Mouse (Mus musculus): ENCODE measurements around the gene Hlcs. TPM values are rescaled to one million over a fixed set of nuclear protein-coding genes. Genes with fewer than 3 reads are reported as not detected.
A peak's percentile ranks its signal among the peaks of the same experiment; 100 is the strongest.

The Hlcs gene
- polyA plus RNA-seq, 1 experiment = 6.9 TPM

GRCm38 (mm10) chr16:94128236-94128835 is 185.0 kb downstream of the Hlcs start:
- 83% methylated on average over 2 of the region's 2 CpGs for WGBS
- no peaks in the 10 kb centered on the region for H3K4me1 ChIP-seq (ENCODE audit: control insufficient read depth, insufficient read depth, low read length)
- H3K4me3 ChIP-seq (ENCODE audit: insufficient read depth, low read depth, low read length) = no peak overlapping the region
- no peak overlapping the region for H3K27ac ChIP-seq (ENCODE audit: insufficient read depth, low read depth, low read length)
- no peak for DNase-seq
- TF ChIP-seq POLR2A (IDR thresholded peaks at IDR 0.05; ENCODE audit: low read depth, low read length) (no peak), CTCF (conservative IDR thresholded peaks at IDR 0.05; ENCODE audit: insufficient read depth, insufficient read length, low read depth, low read length) (no peak)
- H3K27me3 ChIP-seq (replicated peaks; ENCODE audit: control insufficient read depth, insufficient read depth, low read length) = no peaks in the 10 kb centered on the region
- no peaks in the 10 kb centered on the region for H3K36me3 ChIP-seq (ENCODE audit: control insufficient read depth, insufficient read depth, low read length)

DNA sequence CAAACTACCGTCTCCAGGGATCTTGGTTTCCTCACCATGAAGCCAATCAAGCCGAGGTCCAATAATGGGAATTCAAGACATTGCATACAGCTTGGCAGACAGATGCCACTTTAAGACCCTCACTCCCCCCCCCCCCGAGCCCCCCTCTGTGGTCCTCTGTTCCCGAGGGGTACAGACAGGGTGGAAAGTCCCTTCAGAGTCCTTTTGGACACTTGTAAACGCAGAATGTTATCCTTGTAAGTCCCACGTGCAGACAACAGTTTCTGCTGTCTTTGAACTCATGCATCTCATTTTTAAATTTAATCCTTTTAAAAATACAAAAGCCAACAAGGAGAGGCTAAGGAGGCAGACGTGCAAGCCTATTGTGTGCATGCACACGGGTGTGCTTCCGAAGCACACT is 187.2 kb downstream of the Hlcs start:
- Histone ChIP-seq H3K4me1 (ENCODE audit: control insufficient read depth, insufficient read depth, low read length) (no peaks in the 10 kb centered on the region), H3K27me3 (replicated peaks; ENCODE audit: control insufficient read depth, insufficient read depth, low read length) (no peaks in the 10 kb centered on the region), H3K4me3 (ENCODE audit: insufficient read depth, low read depth, low read length) (no peak overlapping the region), H3K36me3 (ENCODE audit: control insufficient read depth, insufficient read depth, low read length) (no peaks in the 10 kb centered on the region), H3K27ac (ENCODE audit: insufficient read depth, low read depth, low read length) (no peak overlapping the region)
- WGBS = 50% methylated on average over 9 of the region's 9 CpGs
- DNase-seq = no peak
- TF ChIP-seq POLR2A (IDR thresholded peaks at IDR 0.05; ENCODE audit: low read depth, low read length) (no peak), CTCF (conservative IDR thresholded peaks at IDR 0.05; ENCODE audit: insufficient read depth, insufficient read length, low read depth, low read length) (no peak)

DNA sequence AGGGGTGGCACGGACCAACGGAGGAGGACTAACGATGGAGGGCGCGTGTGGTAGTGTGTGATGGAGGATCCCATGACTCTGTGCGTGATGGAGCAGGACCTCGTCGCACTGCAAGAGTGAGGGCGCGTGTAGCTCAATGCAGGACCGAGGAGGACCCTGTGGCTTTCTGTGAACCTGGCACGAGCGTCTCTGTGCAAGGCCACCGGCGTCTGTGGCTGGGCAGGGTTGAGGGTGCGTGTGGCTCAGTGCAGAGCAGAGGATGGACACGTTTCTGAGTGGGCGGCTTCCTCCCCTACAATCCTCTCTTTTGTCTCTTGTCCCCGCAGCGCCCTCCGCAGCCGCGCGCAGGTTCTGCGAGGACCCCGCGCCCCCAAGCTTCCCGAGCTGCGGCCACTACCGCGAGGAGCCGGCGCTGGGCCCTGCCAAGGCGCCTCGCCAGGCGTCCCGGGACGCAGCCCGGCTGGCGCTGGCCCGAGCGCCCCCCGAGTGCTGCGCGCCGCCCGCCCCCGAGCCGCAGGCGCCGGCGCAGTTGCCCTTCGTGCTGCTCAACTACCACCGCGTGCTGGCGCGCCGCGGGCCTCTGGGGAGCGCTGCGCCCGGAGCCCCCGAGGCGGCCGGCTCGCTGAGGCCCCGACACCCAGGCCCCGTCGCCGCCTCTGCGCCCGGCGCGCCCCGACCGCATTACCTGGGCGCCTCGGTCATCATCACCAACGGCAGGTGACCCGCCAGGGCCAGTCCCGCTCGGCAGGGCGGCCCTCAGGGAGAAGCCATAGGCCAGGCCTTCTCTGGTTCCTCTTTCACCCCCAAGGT is 188.0 kb downstream of the Hlcs start:
- no peak for DNase-seq

GRCm38 (mm10) chr16:94123247-94123646 is 190.1 kb downstream of the Hlcs start:
- no peak overlapping the region for H3K27ac ChIP-seq (ENCODE audit: insufficient read depth, low read depth, low read length)
- H3K4me1 ChIP-seq (ENCODE audit: control insufficient read depth, insufficient read depth, low read length) = no peaks in the 10 kb centered on the region
- peak; percentile 57 for DNase-seq
- no peaks in the 10 kb centered on the region for H3K27me3 ChIP-seq (replicated peaks; ENCODE audit: control insufficient read depth, insufficient read depth, low read length)
- no peak for TF ChIP-seq POLR2A (IDR thresholded peaks at IDR 0.05; ENCODE audit: low read depth, low read length)
- no peak for TF ChIP-seq CTCF (conservative IDR thresholded peaks at IDR 0.05; ENCODE audit: insufficient read depth, insufficient read length, low read depth, low read length)
- WGBS = 51% methylated on average over 11 of the region's 11 CpGs
- no peaks in the 10 kb centered on the region for H3K36me3 ChIP-seq (ENCODE audit: control insufficient read depth, insufficient read depth, low read length)
- no peak overlapping the region for H3K4me3 ChIP-seq (ENCODE audit: insufficient read depth, low read depth, low read length)

More for the DNA sequence above, 188.0 kb downstream of the Hlcs start:
- no peak for TF ChIP-seq POLR2A (IDR thresholded peaks at IDR 0.05; ENCODE audit: low read depth, low read length)
- no peak for TF ChIP-seq CTCF (conservative IDR thresholded peaks at IDR 0.05; ENCODE audit: insufficient read depth, insufficient read length, low read depth, low read length)
- no peaks in the 10 kb centered on the region for H3K4me1 ChIP-seq (ENCODE audit: control insufficient read depth, insufficient read depth, low read length)
- no peak overlapping the region for H3K27ac ChIP-seq (ENCODE audit: insufficient read depth, low read depth, low read length)
- H3K4me3 ChIP-seq (ENCODE audit: insufficient read depth, low read depth, low read length) = no peak overlapping the region
- 15% methylated on average over 82 of the region's 83 CpGs for WGBS
- no peaks in the 10 kb centered on the region for H3K36me3 ChIP-seq (ENCODE audit: control insufficient read depth, insufficient read depth, low read length)
- H3K27me3 ChIP-seq (replicated peaks; ENCODE audit: control insufficient read depth, insufficient read depth, low read length) = no peaks in the 10 kb centered on the region

DNA sequence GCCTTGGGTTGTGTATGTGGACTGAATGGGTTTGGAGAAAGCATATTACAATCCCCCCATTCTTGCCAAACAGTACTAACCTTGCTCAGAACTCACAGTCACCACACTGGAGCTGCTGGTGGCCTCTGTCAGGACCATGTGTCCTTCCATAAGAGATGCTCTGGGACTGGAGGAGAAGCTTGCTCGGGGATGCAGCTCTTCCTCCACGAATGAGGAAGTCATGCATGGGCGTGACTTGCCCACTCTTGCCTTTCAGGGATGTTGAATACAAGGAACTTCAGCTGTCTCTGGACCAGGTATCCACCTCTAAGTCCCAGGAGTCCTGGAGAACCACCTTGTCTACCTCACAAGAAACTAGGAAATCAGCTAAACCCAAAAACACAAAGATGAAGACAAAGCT is 191.0 kb downstream of the Hlcs start:
- H3K4me1 ChIP-seq (ENCODE audit: control insufficient read depth, insufficient read depth, low read length) = no peaks in the 10 kb centered on the region
- TF ChIP-seq CTCF (conservative IDR thresholded peaks at IDR 0.05; ENCODE audit: insufficient read depth, insufficient read length, low read depth, low read length) (no peak), POLR2A (IDR thresholded peaks at IDR 0.05; ENCODE audit: low read depth, low read length) (no peak)
- DNase-seq = no peak
- H3K36me3 ChIP-seq (ENCODE audit: control insufficient read depth, insufficient read depth, low read length) = no peaks in the 10 kb centered on the region
- WGBS = 86% methylated on average over 3 of the region's 3 CpGs
- no peak overlapping the region for H3K4me3 ChIP-seq (ENCODE audit: insufficient read depth, low read depth, low read length)
- no peaks in the 10 kb centered on the region for H3K27me3 ChIP-seq (replicated peaks; ENCODE audit: control insufficient read depth, insufficient read depth, low read length)
- no peak overlapping the region for H3K27ac ChIP-seq (ENCODE audit: insufficient read depth, low read depth, low read length)

DNA sequence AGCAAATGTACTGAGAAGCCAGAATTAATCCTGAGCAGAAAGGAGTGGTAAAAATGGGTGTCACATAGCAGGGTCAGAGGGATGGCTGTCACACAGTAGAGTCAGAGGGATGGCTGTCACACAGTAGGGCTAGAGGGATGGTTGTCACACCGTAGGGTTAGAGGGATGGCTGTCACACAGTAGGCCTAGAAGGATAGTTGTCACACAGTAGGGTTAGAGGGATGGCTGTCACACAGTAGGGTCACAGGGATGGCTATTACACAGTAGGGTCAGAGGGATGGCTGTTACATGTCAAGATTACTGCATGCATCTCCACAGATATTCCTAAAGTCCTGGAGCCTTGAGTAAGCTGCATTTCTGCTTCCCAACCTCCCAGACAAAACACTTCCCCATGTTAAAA is 195.0 kb downstream of the Hlcs start:
- no peaks in the 10 kb centered on the region for H3K27me3 ChIP-seq (replicated peaks; ENCODE audit: control insufficient read depth, insufficient read depth, low read length)
- 100% methylated on average over 1 of the region's 1 CpGs for WGBS
- TF ChIP-seq CTCF (conservative IDR thresholded peaks at IDR 0.05; ENCODE audit: insufficient read depth, insufficient read length, low read depth, low read length) (no peak), POLR2A (IDR thresholded peaks at IDR 0.05; ENCODE audit: low read depth, low read length) (no peak)

DNA sequence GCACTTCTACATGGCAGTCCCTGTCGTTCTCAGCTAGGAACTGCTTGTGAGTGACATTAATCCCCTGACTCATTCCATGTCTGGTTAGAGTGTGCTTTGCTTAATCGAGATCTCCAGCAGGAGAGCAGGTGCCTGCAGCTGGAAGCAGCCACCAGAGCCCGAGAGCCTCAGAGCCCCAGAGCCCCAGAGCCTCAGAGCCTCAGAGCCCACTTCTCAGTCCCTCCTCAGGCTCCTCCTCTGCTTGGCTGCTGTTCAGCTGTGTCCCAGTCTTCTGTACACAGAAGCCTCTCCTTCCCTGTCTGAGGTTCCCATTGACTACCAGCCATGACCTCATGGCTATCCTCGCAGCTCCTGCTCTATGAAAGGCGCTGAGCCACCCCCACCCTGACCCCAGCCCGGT is 196.0 kb downstream of the Hlcs start:
- TF ChIP-seq CTCF (conservative IDR thresholded peaks at IDR 0.05; ENCODE audit: insufficient read depth, insufficient read length, low read depth, low read length) (no peak), POLR2A (IDR thresholded peaks at IDR 0.05; ENCODE audit: low read depth, low read length) (no peak)
- 57% methylated on average over 6 of the region's 6 CpGs for WGBS
- DNase-seq = no peak
- no peaks in the 10 kb centered on the region for H3K36me3 ChIP-seq (ENCODE audit: control insufficient read depth, insufficient read depth, low read length)
- no peaks in the 10 kb centered on the region for H3K4me1 ChIP-seq (ENCODE audit: control insufficient read depth, insufficient read depth, low read length)
- H3K4me3 ChIP-seq (ENCODE audit: insufficient read depth, low read depth, low read length) = no peak overlapping the region
- H3K27ac ChIP-seq (ENCODE audit: insufficient read depth, low read depth, low read length) = no peak overlapping the region
- H3K27me3 ChIP-seq (replicated peaks; ENCODE audit: control insufficient read depth, insufficient read depth, low read length) = no peaks in the 10 kb centered on the region

More for the DNA sequence above, 195.0 kb downstream of the Hlcs start:
- no peak overlapping the region for H3K27ac ChIP-seq (ENCODE audit: insufficient read depth, low read depth, low read length)
- H3K4me1 ChIP-seq (ENCODE audit: control insufficient read depth, insufficient read depth, low read length) = no peaks in the 10 kb centered on the region
- DNase-seq = no peak
- no peak overlapping the region for H3K4me3 ChIP-seq (ENCODE audit: insufficient read depth, low read depth, low read length)
- H3K36me3 ChIP-seq (ENCODE audit: control insufficient read depth, insufficient read depth, low read length) = no peaks in the 10 kb centered on the region

Data from kidney, adult 2 months (tissue).